Mouse (Mus musculus) kidney, embryonic 16.5 days (tissue): ENCODE measurements around the gene 1110004F10Rik. TPM values are rescaled to one million over a fixed set of nuclear protein-coding genes. Genes with fewer than 3 reads are reported as not detected.

ENCODE experiments used
- ATAC-seq: fragments of 200-750 bp; cut with Nextera tagmentation; 2 replicates; pipeline ENCODE4 v1.8.0; 2017; ENCODE audit warnings: moderate TSS enrichment; ENCODE audit not compliant: low FRiP score, low TSS enrichment
- H3K27ac ChIP-seq: fragments of 300-500 bp; sonication (generic); 2 replicates; pipeline ENCODE4 v1.5.1; 2014; ENCODE audit warnings: low read length
- H3K27me3 ChIP-seq: fragments of 300-500 bp; sonication (generic); 2 replicates; pipeline ENCODE4 v1.6.1; 2014; ENCODE audit warnings: low read length, control low read depth, mixed read lengths; ENCODE audit not compliant: insufficient read depth
- H3K36me3 ChIP-seq: fragments of 300-500 bp; sonication (generic); 2 replicates; pipeline ENCODE4 v1.6.1; 2014; ENCODE audit warnings: low read length, control low read depth, mixed read lengths; ENCODE audit not compliant: insufficient read depth
- H3K4me1 ChIP-seq: fragments of 300-500 bp; sonication (generic); 2 replicates; pipeline ENCODE4 v1.6.1; 2014; ENCODE audit warnings: low read length, control low read depth, mixed read lengths; ENCODE audit not compliant: insufficient read depth
- H3K4me2 ChIP-seq: fragments of 300-500 bp; sonication (generic); replicated peaks from 2 replicates; pipeline ENCODE4 v1.6.1; 2014; ENCODE audit warnings: low read depth, low read length
- H3K4me3 ChIP-seq: fragments of 300-500 bp; sonication (generic); 2 replicates; pipeline ENCODE4 v1.5.1; 2014; ENCODE audit warnings: mild to moderate bottlenecking, low read length
- H3K9ac ChIP-seq: fragments of 300-500 bp; sonication (generic); replicated peaks from 2 replicates; pipeline ENCODE4 v1.6.1; 2014; ENCODE audit warnings: low read length
- H3K9me3 ChIP-seq: fragments of 300-500 bp; sonication (generic); 2 replicates; pipeline ENCODE4 v1.6.1; 2016; ENCODE audit warnings: low read length, control low read depth
- WGBS: fragments of 180-500 bp; shearing (Covaris S2); extraction: QIAGEN DNeasy Blood & Tissue Kit; methylation state at CpG from one replicate; pipeline ENCODE4 v1.1.7; 2014; 5-methylcytosine and 5-hydroxymethylcytosine counted together
- polyA plus RNA-seq: library from polyadenylated mRNA; unstranded; fragments of >200 nt; fragmentation: Nextera tagmentation; extraction: Ambion mirVana; gene quantifications from 2 replicates; pipeline ENCODE4 v1.2.1, GENCODE M21; 2015

Gene 1110004F10Rik
- polyA plus RNA-seq, 1 experiment from 2014 or later = 275 TPM

DNA sequence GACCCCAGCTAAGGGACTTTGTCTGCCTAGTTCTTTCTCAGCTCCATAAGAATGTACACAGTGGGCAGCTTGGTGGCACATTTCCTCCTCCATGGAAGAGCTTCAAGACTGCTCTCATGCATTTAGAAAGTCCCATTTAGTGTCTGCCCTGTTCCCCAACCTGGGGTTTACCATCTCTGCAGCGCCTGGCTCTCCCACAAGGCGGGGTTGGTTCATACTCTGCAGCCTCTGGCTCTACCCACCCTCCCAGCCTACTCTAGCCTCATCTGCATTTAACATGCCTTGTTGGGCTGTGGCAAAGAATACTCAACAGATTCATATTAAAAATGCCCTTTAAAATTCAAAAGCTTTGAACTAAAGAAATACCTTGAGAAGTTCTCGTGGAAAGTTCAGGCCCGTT lies 81.5 kb downstream of the 1110004F10Rik start:
- no peaks in the 10 kb centered on the region for H3K36me3 ChIP-seq
- no peak overlapping the region for H3K4me2 ChIP-seq
- H3K27ac ChIP-seq = no peak overlapping the region
- no peak overlapping the region for H3K9ac ChIP-seq
- no peaks in the 10 kb centered on the region for H3K4me1 ChIP-seq
- no peaks in the 10 kb centered on the region for H3K27me3 ChIP-seq
- H3K9me3 ChIP-seq = peaks cover 5% of the 10 kb centered on the region; the same call in 1 of the 2 replicates
- WGBS = 90% methylated on average over 4 of the region's 4 CpGs
- no peak for ATAC-seq
- no peak overlapping the region for H3K4me3 ChIP-seq

DNA sequence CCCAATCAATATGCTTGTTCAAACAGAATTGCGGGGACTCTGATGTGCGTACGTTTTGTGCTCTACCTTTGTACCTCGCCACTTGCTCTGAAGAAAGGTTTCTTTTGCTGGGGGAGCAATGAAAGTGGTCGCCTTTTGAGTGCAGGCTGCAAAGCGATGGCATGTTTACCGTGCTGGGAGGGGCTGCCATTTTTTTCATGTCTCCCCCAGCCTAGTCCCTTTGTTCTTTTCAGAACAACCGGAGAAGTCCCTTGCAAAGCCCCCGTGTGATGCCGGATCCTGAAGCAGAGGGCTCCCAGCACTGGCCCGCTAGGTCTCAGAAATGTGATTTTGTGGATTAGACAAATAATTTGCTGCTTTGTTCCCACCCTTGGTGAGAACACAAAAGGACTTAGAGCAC lies 82.0 kb downstream of the 1110004F10Rik start:
- Histone ChIP-seq H3K9me3 (peaks cover 5% of the 10 kb centered on the region; the same call in 1 of the 2 replicates), H3K4me2 (no peak overlapping the region), H3K36me3 (no peaks in the 10 kb centered on the region), H3K9ac (no peak overlapping the region), H3K4me3 (no peak overlapping the region), H3K27ac (no peak overlapping the region), H3K4me1 (no peaks in the 10 kb centered on the region), H3K27me3 (no peaks in the 10 kb centered on the region)
- WGBS = 81% methylated on average over 11 of the region's 11 CpGs
- ATAC-seq = no peak

DNA sequence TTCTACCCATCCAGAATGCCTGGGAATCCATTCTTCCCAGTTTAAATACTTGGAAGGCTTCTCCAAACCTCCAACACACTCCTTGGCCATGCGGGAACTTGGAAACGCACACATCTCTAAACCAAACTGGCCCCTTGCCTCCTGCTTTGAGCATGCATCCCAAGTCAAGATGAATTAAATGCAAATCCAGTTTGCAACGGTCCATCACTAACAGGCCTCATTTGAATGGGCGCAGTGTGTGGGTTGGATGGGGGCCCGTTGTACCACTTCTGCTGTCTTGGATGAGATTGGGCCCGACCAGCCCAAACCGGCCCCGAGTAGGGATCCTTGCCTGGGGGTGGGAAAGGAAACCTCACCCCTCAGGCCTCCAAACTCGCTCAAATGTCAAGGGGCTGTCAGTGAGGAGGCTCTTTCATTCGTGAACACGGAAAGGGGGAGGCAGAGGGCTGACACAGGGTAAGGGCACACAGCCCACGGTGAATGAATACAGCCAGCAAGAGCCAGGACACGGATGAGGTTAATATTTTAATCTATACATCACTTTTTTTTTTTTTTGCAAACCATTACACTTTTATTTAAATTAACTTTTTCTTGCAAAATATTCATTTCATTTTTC lies 83.9 kb downstream of the 1110004F10Rik start:
- 68% methylated on average over 13 of the region's 13 CpGs for WGBS
- Histone ChIP-seq H3K27me3 (no peaks in the 10 kb centered on the region), H3K4me1 (no peaks in the 10 kb centered on the region), H3K9me3 (peaks cover 5% of the 10 kb centered on the region; the same call in 1 of the 2 replicates), H3K9ac (no peak overlapping the region), H3K4me2 (no peak overlapping the region), H3K36me3 (no peaks in the 10 kb centered on the region; the same call in 1 of the 2 replicates), H3K27ac (no peak overlapping the region), H3K4me3 (no peak overlapping the region)
- no peak for ATAC-seq

DNA sequence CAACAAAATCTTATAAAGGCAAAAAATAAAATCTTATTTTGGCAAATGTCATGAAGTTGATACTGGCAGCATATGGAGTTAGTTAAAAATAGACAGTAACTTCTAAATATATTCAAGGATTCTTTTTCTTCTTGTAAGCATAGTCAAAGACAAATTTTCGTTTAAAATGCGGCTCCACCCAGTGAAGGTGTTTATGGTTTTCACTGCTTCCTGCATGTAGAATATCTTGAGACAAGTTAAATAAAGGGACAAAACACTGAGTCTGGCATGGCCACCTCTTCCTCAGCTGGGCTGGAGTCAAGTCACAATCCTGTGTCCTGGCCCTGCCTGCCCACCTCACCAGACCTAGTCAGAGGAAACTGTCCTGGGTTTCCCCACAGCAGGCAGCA lies 84.4 kb downstream of the 1110004F10Rik start:
- Histone ChIP-seq H3K4me2 (no peak overlapping the region), H3K27ac (no peak overlapping the region), H3K4me1 (no peaks in the 10 kb centered on the region), H3K27me3 (no peaks in the 10 kb centered on the region), H3K9me3 (peaks cover 5% of the 10 kb centered on the region; the same call in 1 of the 2 replicates), H3K4me3 (no peak overlapping the region), H3K9ac (no peak overlapping the region), H3K36me3 (no peaks in the 10 kb centered on the region; the same call in 1 of the 2 replicates)
- ATAC-seq = no peak
- WGBS = 90% methylated on average over 2 of the region's 2 CpGs

DNA sequence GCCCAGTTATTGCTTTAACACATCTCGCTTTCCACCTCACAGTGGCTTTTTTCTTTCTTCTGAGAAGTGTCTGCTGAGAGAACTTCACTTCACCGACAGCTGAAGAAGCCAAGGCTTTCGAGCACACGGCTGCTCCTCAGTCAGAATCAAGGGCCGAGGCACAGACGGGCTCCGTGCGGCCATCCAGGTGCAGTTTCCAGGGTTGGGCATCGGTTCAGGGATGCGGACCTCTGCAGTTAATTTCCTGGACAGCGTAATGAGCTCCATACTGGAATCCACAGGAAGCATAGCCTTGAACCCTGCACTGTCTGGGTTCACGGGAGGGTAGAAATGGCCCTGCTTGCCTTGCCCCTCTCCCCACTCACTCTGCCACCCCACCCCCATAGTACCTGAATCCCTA lies 84.9 kb downstream of the 1110004F10Rik start:
- no peaks in the 10 kb centered on the region for H3K27me3 ChIP-seq
- no peak overlapping the region for H3K4me2 ChIP-seq
- peaks cover under 1% of the 10 kb centered on the region; the same call in 1 of the 2 replicates for H3K36me3 ChIP-seq
- H3K27ac ChIP-seq = no peak overlapping the region
- no peaks in the 10 kb centered on the region for H3K4me1 ChIP-seq
- ATAC-seq = no peak
- 85% methylated on average over 12 of the region's 12 CpGs for WGBS
- H3K9me3 ChIP-seq = peaks cover 5% of the 10 kb centered on the region; the same call in 1 of the 2 replicates
- no peak overlapping the region for H3K4me3 ChIP-seq
- no peak overlapping the region for H3K9ac ChIP-seq

DNA sequence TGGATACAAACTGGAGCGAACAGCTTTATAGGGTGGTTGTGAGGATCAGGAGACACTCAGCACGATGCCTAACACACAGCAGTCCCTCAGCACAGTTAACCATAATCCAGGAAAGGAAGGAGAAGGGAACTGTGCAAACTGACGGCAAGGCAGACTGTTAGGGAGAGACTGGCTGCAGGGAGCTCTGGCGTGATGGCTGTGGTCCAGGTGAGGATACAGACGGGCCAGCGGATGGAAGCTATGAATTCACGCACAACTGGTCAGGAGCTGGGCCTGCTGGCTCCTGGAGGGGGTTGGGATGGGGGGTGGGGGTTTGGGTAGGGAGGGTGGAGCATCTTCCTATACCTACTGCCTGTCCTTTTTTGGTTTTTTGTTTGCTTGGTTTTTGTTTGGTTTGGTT lies 86.5 kb downstream of the 1110004F10Rik start:
- Histone ChIP-seq H3K4me1 (no peaks in the 10 kb centered on the region), H3K9me3 (no peaks in the 10 kb centered on the region), H3K4me2 (no peak overlapping the region), H3K9ac (no peak overlapping the region), H3K27me3 (no peaks in the 10 kb centered on the region), H3K4me3 (no peak overlapping the region), H3K36me3 (peaks cover 3% of the 10 kb centered on the region; the same call in 1 of the 2 replicates), H3K27ac (no peak overlapping the region)
- 63% methylated on average over 7 of the region's 7 CpGs for WGBS
- no peak for ATAC-seq

DNA sequence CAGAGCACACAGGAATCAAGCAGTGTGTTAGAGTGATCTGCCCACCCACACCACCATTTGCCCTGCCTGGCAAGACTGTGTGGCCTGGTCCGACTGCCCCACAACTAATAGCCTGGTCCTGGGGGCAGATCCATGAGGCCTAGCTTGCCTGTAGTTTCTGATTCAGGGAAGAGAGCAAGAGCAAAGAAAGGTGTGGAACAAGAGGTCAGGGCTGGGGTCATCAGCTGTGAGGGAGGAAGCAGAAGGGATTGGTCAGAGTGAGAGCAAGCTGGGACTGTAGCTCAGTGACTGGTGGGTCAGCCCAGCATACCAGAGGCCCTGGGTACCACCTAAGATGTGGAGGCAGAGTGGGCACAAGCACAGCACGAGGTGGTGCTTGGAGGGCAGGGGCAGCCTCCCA lies 87.9 kb downstream of the 1110004F10Rik start:
- H3K4me2 ChIP-seq = no peak overlapping the region
- H3K9ac ChIP-seq = no peak overlapping the region
- H3K4me1 ChIP-seq = no peaks in the 10 kb centered on the region
- 59% methylated on average over 2 of the region's 2 CpGs for WGBS
- H3K9me3 ChIP-seq = no peaks in the 10 kb centered on the region
- no peak overlapping the region for H3K4me3 ChIP-seq
- H3K36me3 ChIP-seq = peaks cover 3% of the 10 kb centered on the region; the same call in 1 of the 2 replicates
- H3K27ac ChIP-seq = no peak overlapping the region
- no peaks in the 10 kb centered on the region for H3K27me3 ChIP-seq
- ATAC-seq = no peak

DNA sequence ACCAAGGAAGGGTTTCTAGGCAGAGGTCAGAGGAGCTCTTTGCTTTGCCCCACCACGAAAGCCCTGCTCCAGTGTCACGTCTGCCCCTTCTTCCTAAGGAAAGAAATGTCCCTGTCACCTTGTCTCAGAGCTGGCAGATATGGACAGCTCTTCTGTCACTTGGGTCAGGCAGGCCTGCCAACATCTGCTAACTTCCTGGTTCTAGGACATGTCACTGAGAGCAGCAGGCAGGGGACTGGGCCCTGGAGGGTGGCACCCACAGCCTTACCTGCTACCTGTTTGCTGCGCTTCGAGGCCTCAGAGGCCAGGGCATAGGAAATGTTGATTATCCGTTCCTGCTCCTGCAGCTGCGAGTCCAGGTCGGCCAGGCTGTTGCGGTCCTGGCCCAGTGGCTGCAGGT lies 89.1 kb downstream of the 1110004F10Rik start:
- no peak overlapping the region for H3K4me3 ChIP-seq
- H3K9me3 ChIP-seq = no peaks in the 10 kb centered on the region
- 91% methylated on average over 8 of the region's 8 CpGs for WGBS
- peaks cover 3% of the 10 kb centered on the region; the same call in 1 of the 2 replicates for H3K36me3 ChIP-seq
- no peaks in the 10 kb centered on the region for H3K4me1 ChIP-seq
- no peaks in the 10 kb centered on the region for H3K27me3 ChIP-seq
- H3K9ac ChIP-seq = no peak overlapping the region
- no peak overlapping the region for H3K27ac ChIP-seq
- H3K4me2 ChIP-seq = no peak overlapping the region
- ATAC-seq = no peak

DNA sequence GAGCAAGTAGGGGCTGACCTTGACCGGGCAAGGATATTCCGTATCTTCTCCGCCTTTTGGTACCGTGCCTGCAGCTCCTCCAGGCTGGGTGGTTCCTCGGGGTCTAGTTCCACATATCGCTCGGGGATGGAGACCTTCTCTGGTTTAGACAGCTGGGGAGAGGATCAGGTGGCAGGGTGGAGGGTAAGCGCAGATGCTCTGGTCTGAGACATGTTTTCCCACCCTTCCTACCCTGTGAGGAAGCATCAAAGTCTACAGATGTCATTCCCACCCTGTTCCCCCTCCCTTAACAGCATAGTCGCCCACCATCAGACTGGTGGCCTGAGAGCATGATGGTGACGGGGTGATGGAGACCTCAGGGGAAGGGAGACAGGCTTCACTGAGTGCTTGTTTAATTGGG lies 90.2 kb downstream of the 1110004F10Rik start:
- peaks cover 3% of the 10 kb centered on the region; the same call in 1 of the 2 replicates for H3K36me3 ChIP-seq
- no peak overlapping the region for H3K4me2 ChIP-seq
- H3K9me3 ChIP-seq = no peaks in the 10 kb centered on the region
- peak; percentile 51; the same call in 1 of the 2 replicates for ATAC-seq
- no peaks in the 10 kb centered on the region for H3K27me3 ChIP-seq
- WGBS = 66% methylated on average over 10 of the region's 10 CpGs
- no peak overlapping the region for H3K9ac ChIP-seq
- H3K27ac ChIP-seq = no peak overlapping the region
- no peaks in the 10 kb centered on the region for H3K4me1 ChIP-seq
- H3K4me3 ChIP-seq = no peak overlapping the region

DNA sequence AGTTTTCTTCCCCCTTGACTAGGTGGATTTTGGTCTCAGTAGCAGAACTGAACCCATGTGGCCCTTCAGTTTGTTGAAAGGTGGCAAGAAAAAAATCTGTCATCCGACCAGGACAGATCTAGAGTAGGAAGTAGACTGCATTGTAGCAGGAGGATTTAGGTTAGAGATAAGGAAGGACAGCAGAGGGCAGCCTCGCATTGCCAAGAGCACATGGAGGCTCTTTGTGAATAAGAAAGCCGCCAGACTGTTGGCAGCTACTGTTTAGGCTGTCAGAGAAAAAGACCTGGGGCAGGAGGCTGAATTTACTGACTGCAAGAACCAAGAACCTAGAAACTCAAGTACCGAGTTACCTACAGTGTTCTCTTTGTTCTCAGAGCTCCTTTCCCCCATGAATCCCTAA lies 92.2 kb downstream of the 1110004F10Rik start:
- Histone ChIP-seq H3K27me3 (no peaks in the 10 kb centered on the region), H3K4me2 (no peak overlapping the region), H3K4me3 (no peak overlapping the region), H3K27ac (no peak overlapping the region), H3K4me1 (no peaks in the 10 kb centered on the region), H3K9me3 (no peaks in the 10 kb centered on the region), H3K9ac (no peak overlapping the region), H3K36me3 (peaks cover 5% of the 10 kb centered on the region; the same call in 1 of the 2 replicates)
- ATAC-seq = no peak
- 28% methylated on average over 4 of the region's 4 CpGs for WGBS
